Mouse (Mus musculus) spleen, adult 18-20 months (tissue): ENCODE results near the gene Catsperb.
"Not testable (repeated sequence)": the region's sequence is repeated elsewhere in the genome, so short reads cannot be mapped to it uniquely, and the experiment has no call there.

Experiments used
- DNase-seq, 2 experiments: peaks; one replicate each; pipeline ENCODE4 v3.0.0; 2022; ENCODE audit warnings: mixed read lengths in 2 of 2

Catsperb gene

GRCm38 (mm10) chr12:101404353-101404752, at the start of gene Catsperb:
Gene Catsperb, plus strand, starts transcription at chr12:101404653.
- DNase-seq, result not testable (repeated sequence)

GRCm38 (mm10) chr12:101361468-101361867, 43.0 kb upstream of the Catsperb start:
- DNase-seq, result not testable (repeated sequence)

GRCm38 (mm10) chr12:101381460-101381859, 23.0 kb upstream of the Catsperb start:
- DNase-seq, result not testable (repeated sequence)

- DNase-seq, result no peak
Observed at GRCm38 (mm10) chr12:101426131-101426530, 21.7 kb downstream of the Catsperb start.

GRCm38 (mm10) chr12:101462051-101462450, 57.6 kb downstream of the Catsperb start:
- DNase-seq, result no peak

- DNase-seq, result no peak
Observed at GRCm38 (mm10) chr12:101483571-101483970, 79.1 kb downstream of the Catsperb start.

GRCm38 (mm10) chr12:101511326-101511725, 106.9 kb downstream of the Catsperb start:
- DNase-seq, result not testable (repeated sequence)

GRCm38 (mm10) chr12:101606622-101607021, 202.2 kb downstream of the Catsperb start:
- not testable (repeated sequence) for DNase-seq

- DNase-seq, result no peak
Observed at GRCm38 (mm10) chr12:101633137-101633536, 228.7 kb downstream of the Catsperb start.

GRCm38 (mm10) chr12:101667502-101667901, 263.0 kb downstream of the Catsperb start:
- no peak for DNase-seq
